Mouse (Mus musculus) CH12.LX (cell line): ENCODE results near the gene Clcn1. TPM values are rescaled to one million over a fixed set of nuclear protein-coding genes. Genes with fewer than 3 reads are reported as not detected.

ENCODE experiments used
- DNase-seq: peaks from one replicate; pipeline ENCODE4 v3.0.0-alpha.2; 2013; ENCODE audit errors: extremely low read depth
- H3K27ac ChIP-seq: 2 replicates; pipeline ENCODE4 v1.5.1; 2012; ENCODE audit warnings: low read depth, mild to moderate bottlenecking, control low read depth, moderate library complexity; ENCODE audit not compliant: insufficient read depth
- H3K27me3 ChIP-seq: replicated peaks from 2 replicates; pipeline ENCODE3; 2012; ENCODE audit warnings: inconsistent platforms
- H3K36me3 ChIP-seq, 2 experiments: replicated peaks in 1 of 2; 2 replicates each; pipeline versions ENCODE3 to v1.6.1; 2012; ENCODE audit warnings: inconsistent platforms in 1 of 2, low read length in 1 of 2, mild to moderate bottlenecking in 1 of 2, mixed read lengths in 1 of 2, moderate library complexity in 1 of 2; ENCODE audit not compliant: control insufficient read depth in 1 of 2, insufficient read depth in 1 of 2
- H3K4me1 ChIP-seq, 2 experiments: 2 replicates each; pipeline ENCODE4 v1.6.1; 2012; ENCODE audit warnings: inconsistent platforms in 1 of 2, moderate library complexity in 1 of 2; ENCODE audit not compliant: insufficient read depth in 2 of 2, control insufficient read depth in 1 of 2
- H3K4me2 ChIP-seq: 2 replicates; pipeline ENCODE4 v1.6.1; 2012; ENCODE audit warnings: low read depth, mild to moderate bottlenecking, control low read depth; ENCODE audit not compliant: poor library complexity, insufficient read depth, severe bottlenecking
- H3K4me3 ChIP-seq, 3 experiments: fragments of 150-350 bp in 1 of 3; sonication (generic) in 1 of 3; replicated peaks in 1 of 3; 2 replicates each; pipeline versions ENCODE3 to v1.5.1; 2011 to 2012; ENCODE audit warnings: low read depth in 2 of 3, low read length in 2 of 3, mild to moderate bottlenecking in 2 of 3, moderate library complexity in 2 of 3, control low read depth in 1 of 3, improper control_type of control experiment in 1 of 3, inconsistent platforms in 1 of 3, mixed read lengths in 1 of 3; ENCODE audit not compliant: poor library complexity in 1 of 3
- H3K79me2 ChIP-seq: replicated peaks from 2 replicates; pipeline ENCODE4 v1.6.1; 2012; ENCODE audit warnings: mild to moderate bottlenecking, moderate library complexity; ENCODE audit not compliant: control insufficient read depth, poor library complexity, insufficient read depth, severe bottlenecking; ENCODE audit errors: extremely low read depth
- H3K9ac ChIP-seq: 2 replicates; pipeline ENCODE4 v1.6.1; 2012; ENCODE audit warnings: low read depth, mild to moderate bottlenecking, control low read depth, moderate library complexity; ENCODE audit not compliant: insufficient read depth
- H3K9me3 ChIP-seq: replicated peaks from 2 replicates; pipeline ENCODE3; 2012; ENCODE audit warnings: low read length, inconsistent platforms, mixed read lengths
- BHLHE40 ChIP-seq: IDR thresholded peaks from 2 replicates; pipeline ENCODE4 v1.6.1; 2011; ENCODE audit warnings: mild to moderate bottlenecking, low read depth, low read length, improper control_type of control experiment
- CHD1 ChIP-seq: IDR thresholded peaks from 2 replicates; pipeline ENCODE4 v1.6.1; 2012; ENCODE audit warnings: low read depth, low read length, improper control_type of control experiment, inconsistent platforms
- CHD2 ChIP-seq: IDR thresholded peaks from 2 replicates; pipeline ENCODE4 v1.6.1; 2011; ENCODE audit warnings: low read length, improper control_type of control experiment
- ELF1 ChIP-seq: IDR thresholded peaks from 2 replicates; pipeline ENCODE4 v1.6.1; 2014; ENCODE audit warnings: low read depth, mild to moderate bottlenecking, inconsistent platforms, low read length, improper control_type of control experiment
- EP300 ChIP-seq: IDR thresholded peaks from 2 replicates; pipeline ENCODE4 v1.6.1; 2011; ENCODE audit warnings: low read length, improper control_type of control experiment
- GABPA ChIP-seq: IDR thresholded peaks from 2 replicates; pipeline ENCODE4 v1.6.1; 2012; ENCODE audit warnings: low read depth, low read length, improper control_type of control experiment, inconsistent platforms; ENCODE audit not compliant: insufficient replicate concordance
- JUN ChIP-seq: IDR thresholded peaks from 2 replicates; pipeline ENCODE4 v1.6.1; 2011; ENCODE audit warnings: low read depth, mild to moderate bottlenecking, low read length, improper control_type of control experiment, moderate library complexity; ENCODE audit not compliant: insufficient read depth
- KAT2A ChIP-seq: IDR thresholded peaks from 2 replicates; pipeline ENCODE4 v1.6.1; 2012; ENCODE audit warnings: low read length, improper control_type of control experiment, inconsistent platforms; ENCODE audit not compliant: insufficient replicate concordance
- MAFK ChIP-seq: IDR thresholded peaks from 2 replicates; pipeline ENCODE4 v1.6.1; 2011; ENCODE audit warnings: low read length, improper control_type of control experiment; ENCODE audit not compliant: insufficient replicate concordance
- MAX ChIP-seq: IDR thresholded peaks from 2 replicates; pipeline ENCODE4 v1.6.1; 2011; ENCODE audit warnings: low read length, improper control_type of control experiment
- MAZ ChIP-seq: IDR thresholded peaks from 2 replicates; pipeline ENCODE4 v1.6.1; 2012; ENCODE audit warnings: low read depth, mild to moderate bottlenecking, inconsistent platforms, low read length, improper control_type of control experiment, moderate library complexity
- MEF2A ChIP-seq: IDR thresholded peaks from 2 replicates; pipeline ENCODE4 v1.6.1; 2014; ENCODE audit warnings: low read depth, mild to moderate bottlenecking, inconsistent platforms, low read length, improper control_type of control experiment, borderline replicate concordance
- MYC ChIP-seq: IDR thresholded peaks from 2 replicates; pipeline ENCODE4 v1.6.1; 2011; ENCODE audit warnings: low read depth, mild to moderate bottlenecking, improper control_type of control experiment, low read length
- POLR2A ChIP-seq: IDR thresholded peaks from 2 replicates; pipeline ENCODE4 v1.6.1; 2011; ENCODE audit warnings: low read depth, mild to moderate bottlenecking, improper control_type of control experiment, low read length
- POLR2AphosphoS2 ChIP-seq: IDR thresholded peaks from 2 replicates; pipeline ENCODE4 v1.6.1; 2011; ENCODE audit warnings: low read depth, low read length, improper control_type of control experiment
- RAD21 ChIP-seq: IDR thresholded peaks from 2 replicates; pipeline ENCODE4 v1.6.1; 2011; ENCODE audit warnings: low read depth, mild to moderate bottlenecking, low read length, improper control_type of control experiment, moderate library complexity
- RCOR1 ChIP-seq: conservative IDR thresholded peaks from 2 replicates; pipeline ENCODE4 v1.6.1; 2012; ENCODE audit warnings: low read depth, mild to moderate bottlenecking, inconsistent platforms, low read length, improper control_type of control experiment
- SMC3 ChIP-seq: IDR thresholded peaks from 2 replicates; pipeline ENCODE4 v1.6.1; 2011; ENCODE audit warnings: low read depth, low read length, improper control_type of control experiment
- TCF12 ChIP-seq: IDR thresholded peaks from 2 replicates; pipeline ENCODE4 v1.6.1; 2014; ENCODE audit warnings: low read depth, mild to moderate bottlenecking, inconsistent platforms, low read length, improper control_type of control experiment
- USF2 ChIP-seq: conservative IDR thresholded peaks from 2 replicates; pipeline ENCODE4 v1.6.1; 2011; ENCODE audit warnings: low read depth, low read length, improper control_type of control experiment
- ZC3H11A ChIP-seq: IDR thresholded peaks from 2 replicates; pipeline ENCODE4 v1.6.1; 2012; ENCODE audit warnings: low read depth, mild to moderate bottlenecking, inconsistent platforms, low read length, improper control_type of control experiment
- ZNF384 ChIP-seq: IDR thresholded peaks from 2 replicates; pipeline ENCODE4 v1.6.1; 2012; ENCODE audit warnings: low read depth, low read length, improper control_type of control experiment, inconsistent platforms
- dilution Hi-C: fragments of 300-500 bp; cut with MboI; formaldehyde crosslinking; loops from 2 replicates; pipeline ENCODE4 v1.14.3; 2020; ENCODE audit warnings: low sequenced_read_pairs; ENCODE audit not compliant: extremely low pct_unique_long_range_greater_than_20kb, extremely low pct_ligation_motif_present
- in situ Hi-C: fragments of 300-500 bp; cut with MboI; formaldehyde crosslinking; loops from 3 replicates; pipeline ENCODE4 v1.14.3; 2019; ENCODE audit warnings: low sequenced_read_pairs, low pct_ligation_motif_present, low pct_unique_long_range_greater_than_20kb, mixed read lengths
- polyA plus RNA-seq: library from polyadenylated mRNA; unstranded; fragments of >175 nt; gene quantifications from 2 replicates; pipeline ENCODE4 v1.2.1, GENCODE M21; 2012; ENCODE audit warnings: low read depth; ENCODE audit not compliant: insufficient read length
- total RNA-seq, 2 experiments: library from RNA; depleted of rRNA; stranded (reverse); fragments of 300-350 nt in 1 of 2; fragments of >200 nt in 1 of 2; gene quantifications; 2 replicates each; pipeline ENCODE4 v1.2.3; 2012 to 2014

Gene Clcn1
- total and polyA plus RNA-seq, 3 experiments = 0.04 to 0.50 (median 0.08) TPM

GRCm38 (mm10) chr6:42330946-42331345 lies 44.5 kb downstream of the Clcn1 start:
- no peak overlapping the region for H3K9ac ChIP-seq
- in situ Hi-C loops (loop anchor here (25.0 kb wide), 1 partner anchor 256 kb away; the partner anchor contains the start of gene Tcaf3), dilution Hi-C loops (no loop called here)
- no peaks in the 10 kb centered on the region for H3K36me3 ChIP-seq
- no peak overlapping the region for H3K4me2 ChIP-seq
- no peaks in the 10 kb centered on the region for H3K79me2 ChIP-seq
- H3K27ac ChIP-seq = no peak overlapping the region
- H3K27me3 ChIP-seq = no peaks in the 10 kb centered on the region
- no peak for DNase-seq
- no peaks in the 10 kb centered on the region for H3K9me3 ChIP-seq
- no peak for TF ChIP-seq MAZ
- no peak for TF ChIP-seq MAFK
- no peak for TF ChIP-seq ZNF384
- H3K4me1 ChIP-seq = no peaks in the 10 kb centered on the region
- no peak overlapping the region for H3K4me3 ChIP-seq

DNA sequence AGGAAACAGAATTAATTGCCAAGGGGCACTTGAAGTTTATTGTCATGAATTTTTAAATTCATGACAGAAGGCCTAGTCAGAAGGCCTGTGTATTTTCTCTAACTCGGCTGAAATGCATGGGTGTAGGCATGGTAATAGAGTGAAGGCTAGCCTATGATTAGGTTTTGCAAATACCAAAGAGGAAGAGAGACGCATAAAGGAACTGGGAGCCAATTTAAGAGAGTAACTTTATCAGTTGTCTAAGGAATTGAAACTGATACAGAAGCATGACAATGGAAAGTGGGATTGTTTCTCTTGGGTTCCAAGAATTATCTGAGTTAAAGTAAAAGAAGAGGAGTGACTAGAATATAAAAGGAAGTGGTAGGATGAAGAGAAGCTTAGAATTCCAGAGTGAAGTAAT lies 52.7 kb downstream of the Clcn1 start:
- Histone ChIP-seq H3K4me2 (no peak overlapping the region), H3K4me3 (no peak overlapping the region), H3K27ac (no peak overlapping the region), H3K36me3 (no peaks in the 10 kb centered on the region), H3K9me3 (no peaks in the 10 kb centered on the region), H3K9ac (no peak overlapping the region), H3K79me2 (no peaks in the 10 kb centered on the region), H3K27me3 (no peaks in the 10 kb centered on the region), H3K4me1 (peaks cover 0 to 6% of the 10 kb centered on the region in 2 experiments; a peak in 2 of 4 replicates)
- dilution Hi-C loops = no loop called here
- TF ChIP-seq CHD1 = no peak
- no peak for TF ChIP-seq BHLHE40
- TF ChIP-seq KAT2A = no peak
- no peak for TF ChIP-seq MEF2A
- no peak for TF ChIP-seq ZC3H11A
- no peak for TF ChIP-seq RAD21
- no peak for TF ChIP-seq EP300
- TF ChIP-seq GABPA = no peak
- TF ChIP-seq SMC3 = no peak
- no peak for TF ChIP-seq JUN
- no peak for TF ChIP-seq ZNF384
- TF ChIP-seq POLR2A = no peak
- TF ChIP-seq POLR2AphosphoS2 = no peak
- TF ChIP-seq ELF1 = no peak
- TF ChIP-seq CHD2 = no peak
- TF ChIP-seq MYC = no peak
- TF ChIP-seq TCF12 = no peak
- no peak for TF ChIP-seq USF2
- no peak for TF ChIP-seq MAX
- TF ChIP-seq RCOR1 = no peak
- no peak for DNase-seq
- in situ Hi-C loops = loop anchor here (25.0 kb wide), 1 partner anchor 248 kb away; the partner anchor contains the start of gene Tcaf3
